Mouse (Mus musculus) C2C12 (cell line): ENCODE measurements around the gene Aff3. TPM values are rescaled to one million over a fixed set of nuclear protein-coding genes. Genes with fewer than 3 reads are reported as not detected.

Experiments used
- H3K27me3 ChIP-seq: one replicate; pipeline ENCODE4 v1.6.1; 2011; ENCODE audit not compliant: control insufficient read depth, insufficient read depth, insufficient read length
- H3K36me3 ChIP-seq: one replicate; pipeline ENCODE4 v1.6.1; 2011; ENCODE audit not compliant: control insufficient read depth, insufficient read depth
- H3K4me3 ChIP-seq: one replicate; pipeline ENCODE4 v1.5.1; 2011; ENCODE audit warnings: mild to moderate bottlenecking, control low read depth; ENCODE audit not compliant: poor library complexity, insufficient read depth, severe bottlenecking
- H3K79me2 ChIP-seq: one replicate; pipeline ENCODE4 v1.6.1; 2011; ENCODE audit not compliant: control insufficient read depth, insufficient read depth
- H3K79me3 ChIP-seq: one replicate; pipeline ENCODE4 v1.6.1; 2011; ENCODE audit warnings: low read depth, control low read depth
- H3ac ChIP-seq: one replicate; pipeline ENCODE3; 2011; ENCODE audit warnings: low read depth; ENCODE audit not compliant: control insufficient read depth, insufficient read length
- CEBPB ChIP-seq: IDR thresholded peaks from one replicate; pipeline ENCODE4 v1.6.1; 2011; ENCODE audit warnings: low read depth, mild to moderate bottlenecking, control low read depth, moderate library complexity
- CTCF ChIP-seq: IDR thresholded peaks from one replicate; pipeline ENCODE4 v1.5.1; 2011; ENCODE audit not compliant: control insufficient read depth, insufficient read depth, insufficient read length
- FOSL1 ChIP-seq: IDR thresholded peaks from one replicate; pipeline ENCODE4 v1.8.0; 2011; ENCODE audit warnings: mild to moderate bottlenecking, low read length; ENCODE audit not compliant: poor library complexity, insufficient read depth, severe bottlenecking
- MAX ChIP-seq: IDR thresholded peaks from one replicate; pipeline ENCODE4 v1.6.1; 2011; ENCODE audit warnings: mild to moderate bottlenecking, control low read depth
- MYOD1 ChIP-seq: IDR thresholded peaks from one replicate; pipeline ENCODE4 v1.6.1; 2011; ENCODE audit warnings: low read depth; ENCODE audit not compliant: control insufficient read depth, insufficient read length
- MYOG ChIP-seq: IDR thresholded peaks from one replicate; pipeline ENCODE4 v1.6.1; 2011; ENCODE audit not compliant: control insufficient read depth, insufficient read length; ENCODE audit errors: extremely low read depth
- USF1 ChIP-seq: IDR thresholded peaks from one replicate; pipeline ENCODE4 v1.6.1; 2011; ENCODE audit warnings: low read depth, mild to moderate bottlenecking, control low read depth, moderate library complexity
- polyA plus RNA-seq: library from polyadenylated mRNA; unstranded; fragments of >200 nt; fragmentation: generic; extraction: Trizol; gene quantifications from one replicate; pipeline ENCODE4 v1.2.1, GENCODE M21; 2012; ENCODE audit warnings: missing spikeins

Aff3 gene
- polyA plus RNA-seq, 1 experiment: not detected

- H3K79me3 ChIP-seq: no peaks in the 10 kb centered on the region
- H3K4me3 ChIP-seq: no peak overlapping the region
- H3ac ChIP-seq: no peak overlapping the region
- peaks cover 27% of the 10 kb centered on the region for H3K27me3 ChIP-seq
- TF ChIP-seq USF1 (no peak), CTCF (no peak), MYOG (no peak), MYOD1 (no peak), FOSL1 (no peak), MAX (no peak), CEBPB (no peak)
- no peaks in the 10 kb centered on the region for H3K79me2 ChIP-seq
- H3K36me3 ChIP-seq: no peaks in the 10 kb centered on the region
Observed at GRCm38 (mm10) chr1:38202475-38203183, 462.1 kb downstream of the Aff3 start.

- no peaks in the 10 kb centered on the region for H3K36me3 ChIP-seq
- TF ChIP-seq MAX (no peak), CTCF (no peak), MYOG (no peak), CEBPB (no peak), FOSL1 (no peak), USF1 (no peak), MYOD1 (no peak)
- no peak overlapping the region for H3K4me3 ChIP-seq
- H3K79me2 ChIP-seq: no peaks in the 10 kb centered on the region
- H3K27me3 ChIP-seq: peaks cover 31% of the 10 kb centered on the region
- no peaks in the 10 kb centered on the region for H3K79me3 ChIP-seq
- no peak overlapping the region for H3ac ChIP-seq
Observed at GRCm38 (mm10) chr1:38201796-38202195, 463.0 kb downstream of the Aff3 start.

- Histone ChIP-seq H3K36me3 (no peaks in the 10 kb centered on the region), H3ac (no peak overlapping the region)
- TF ChIP-seq FOSL1: no peak
- TF ChIP-seq MYOD1: no peak
- TF ChIP-seq MAX: no peak
- no peak for TF ChIP-seq MYOG
- TF ChIP-seq CTCF: no peak
- TF ChIP-seq USF1: no peak
Observed at GRCm38 (mm10) chr1:38199669-38200635, 464.8 kb downstream of the Aff3 start.

GRCm38 (mm10) chr1:38198393-38199029 lies 466.2 kb downstream of the Aff3 start:
- TF ChIP-seq MAX: no peak
- no peak for TF ChIP-seq USF1
- TF ChIP-seq MYOD1: no peak
- TF ChIP-seq FOSL1: no peak
- TF ChIP-seq MYOG: no peak
- no peak for TF ChIP-seq CEBPB
- no peak for TF ChIP-seq CTCF
- Histone ChIP-seq H3ac (no peak overlapping the region), H3K79me3 (no peaks in the 10 kb centered on the region), H3K27me3 (peaks cover 33% of the 10 kb centered on the region), H3K79me2 (no peaks in the 10 kb centered on the region), H3K4me3 (no peak overlapping the region), H3K36me3 (no peaks in the 10 kb centered on the region)

More at GRCm38 (mm10) chr1:38199669-38200635, 464.8 kb downstream of the Aff3 start:
- H3K27me3 ChIP-seq: peaks cover 36% of the 10 kb centered on the region
- no peaks in the 10 kb centered on the region for H3K79me2 ChIP-seq
- no peak overlapping the region for H3K4me3 ChIP-seq
- H3K79me3 ChIP-seq: no peaks in the 10 kb centered on the region

GRCm38 (mm10) chr1:38197145-38197682 lies 467.5 kb downstream of the Aff3 start:
- TF ChIP-seq USF1 (no peak), CTCF (no peak), MYOD1 (no peak), CEBPB (no peak), MYOG (no peak), FOSL1 (no peak), MAX (no peak)
- H3K79me2 ChIP-seq: no peaks in the 10 kb centered on the region
- H3ac ChIP-seq: no peak overlapping the region
- H3K27me3 ChIP-seq: peaks cover 33% of the 10 kb centered on the region
- H3K79me3 ChIP-seq: no peaks in the 10 kb centered on the region
- H3K36me3 ChIP-seq: no peaks in the 10 kb centered on the region
- H3K4me3 ChIP-seq: no peak overlapping the region
